Mouse (Mus musculus) myocyte (in vitro differentiated cells): Measurements from ENCODE around the gene Cox20. TPM values are rescaled to one million over a fixed set of nuclear protein-coding genes. Genes with fewer than 3 reads are reported as not detected.

Experiments used
- H3K27me3 ChIP-seq: one replicate; pipeline ENCODE4 v1.6.1; 2011; ENCODE audit not compliant: control insufficient read depth, insufficient read depth, insufficient read length
- H3K36me3 ChIP-seq: one replicate; pipeline ENCODE4 v1.6.1; 2011; ENCODE audit not compliant: control insufficient read depth, insufficient read depth
- H3K4me2 ChIP-seq: one replicate; pipeline ENCODE4 v1.6.1; 2011; ENCODE audit warnings: low read depth, control low read depth
- H3K4me3 ChIP-seq: one replicate; pipeline ENCODE4 v1.5.1; 2011; ENCODE audit warnings: mild to moderate bottlenecking, control low read depth, moderate library complexity
- H3K79me2 ChIP-seq: one replicate; pipeline ENCODE4 v1.6.1; 2011; ENCODE audit not compliant: control insufficient read depth, insufficient read depth
- H3ac ChIP-seq: one replicate; pipeline ENCODE4 v1.6.1; 2011; ENCODE audit not compliant: control insufficient read depth, insufficient read length
- CEBPB ChIP-seq: IDR thresholded peaks from 2 replicates; pipeline ENCODE4 v1.6.1; 2011; ENCODE audit warnings: mild to moderate bottlenecking, moderate library complexity; ENCODE audit not compliant: poor library complexity, insufficient read depth, severe bottlenecking
- E2F4 ChIP-seq: IDR thresholded peaks from one replicate; pipeline ENCODE4 v1.6.1; 2011; ENCODE audit warnings: mild to moderate bottlenecking, control low read depth, moderate library complexity; ENCODE audit not compliant: insufficient read depth
- MAX ChIP-seq: IDR thresholded peaks from one replicate; pipeline ENCODE4 v1.6.1; 2011; ENCODE audit warnings: low read depth, mild to moderate bottlenecking, control low read depth
- MYOD1 ChIP-seq, 3 experiments: IDR thresholded peaks; one replicate each; pipeline ENCODE4 v1.6.1; 2011; ENCODE audit warnings: control low read depth in 2 of 3, low read depth in 2 of 3, mild to moderate bottlenecking in 2 of 3, moderate library complexity in 1 of 3; ENCODE audit not compliant: insufficient read length in 2 of 3, control insufficient read depth in 1 of 3
- MYOG ChIP-seq, 3 experiments: IDR thresholded peaks; one replicate each; pipeline ENCODE4 v1.6.1; 2011; ENCODE audit warnings: control low read depth in 2 of 3, low read depth in 2 of 3, mild to moderate bottlenecking in 2 of 3; ENCODE audit not compliant: insufficient read length in 2 of 3, control insufficient read depth in 1 of 3, insufficient read depth in 1 of 3
- POLR2A ChIP-seq: IDR thresholded peaks from one replicate; pipeline ENCODE4 v1.6.1; 2011; ENCODE audit warnings: low read depth, mild to moderate bottlenecking, control low read depth, moderate library complexity; ENCODE audit not compliant: insufficient read length
- POLR2AphosphoS2 ChIP-seq: IDR thresholded peaks from one replicate; pipeline ENCODE4 v1.6.1; 2011; ENCODE audit warnings: low read depth, control low read depth; ENCODE audit not compliant: insufficient read length
- REST ChIP-seq: IDR thresholded peaks from one replicate; pipeline ENCODE4 v1.6.1; 2011; ENCODE audit warnings: mild to moderate bottlenecking, control low read depth, moderate library complexity; ENCODE audit not compliant: insufficient read depth, insufficient read length
- SRF ChIP-seq: IDR thresholded peaks from one replicate; pipeline ENCODE4 v1.6.1; 2011; ENCODE audit warnings: low read depth; ENCODE audit not compliant: control insufficient read depth, insufficient read length
- TCF12 ChIP-seq: IDR thresholded peaks from one replicate; pipeline ENCODE4 v1.6.1; 2011; ENCODE audit warnings: mild to moderate bottlenecking, control low read depth; ENCODE audit not compliant: poor library complexity, insufficient read depth, severe bottlenecking
- TCF3 ChIP-seq: IDR thresholded peaks from one replicate; pipeline ENCODE4 v1.6.1; 2011; ENCODE audit warnings: low read depth, control low read depth; ENCODE audit not compliant: insufficient read length
- USF1 ChIP-seq: IDR thresholded peaks from one replicate; pipeline ENCODE4 v1.6.1; 2011; ENCODE audit warnings: low read depth, mild to moderate bottlenecking, control low read depth, moderate library complexity
- polyA plus RNA-seq: library from polyadenylated mRNA; unstranded; fragments of >200 nt; fragmentation: generic; extraction: Trizol; gene quantifications from one replicate; pipeline ENCODE4 v1.2.1, GENCODE M21; 2012; ENCODE audit warnings: missing spikeins

Gene Cox20
- polyA plus RNA-seq, 1 experiment, result 67.2 TPM

DNA sequence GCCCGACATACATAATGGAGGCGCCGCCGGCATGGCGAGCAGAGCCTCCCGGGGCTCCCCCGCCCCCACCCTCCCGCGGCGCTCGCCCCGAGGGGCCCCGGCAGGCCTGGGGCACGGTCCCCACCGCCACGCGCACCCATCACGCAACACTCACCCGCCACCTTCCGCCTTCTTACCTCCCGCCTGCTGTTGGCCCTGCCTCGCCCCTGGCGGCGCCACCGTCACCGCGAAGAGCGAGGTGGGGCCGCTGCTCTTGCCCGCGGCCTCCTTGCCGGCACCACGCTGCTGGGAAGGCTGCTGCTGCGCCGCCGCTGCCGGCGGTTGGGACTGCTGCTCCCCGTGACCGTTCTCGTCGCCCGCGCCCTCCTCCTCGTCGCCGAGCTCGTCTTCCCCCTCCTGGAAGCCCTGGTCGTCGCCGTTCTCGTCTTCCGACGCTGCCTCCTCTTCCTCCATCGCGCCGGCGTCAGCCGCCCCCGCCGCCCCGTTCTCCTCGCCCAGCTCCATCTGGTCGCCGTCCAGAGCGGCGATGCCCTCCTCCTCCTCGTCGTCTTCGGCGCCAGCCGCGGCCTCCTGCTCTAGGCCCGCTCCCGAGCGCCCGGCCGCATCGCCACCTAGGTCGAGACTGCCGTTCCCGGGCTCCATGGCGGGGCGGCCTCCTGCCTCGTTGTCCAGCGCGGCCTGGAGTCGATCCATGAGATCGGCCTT lies 18.0 kb downstream of the Cox20 start:
- Histone ChIP-seq H3K36me3 (peaks cover 42% of the 10 kb centered on the region), H3ac (peak overlapping the region; percentile 100), H3K4me3 (peak overlapping the region; percentile 83), H3K27me3 (no peaks in the 10 kb centered on the region), H3K79me2 (peaks cover 56% of the 10 kb centered on the region), H3K4me2 (no peak overlapping the region)
- peak; percentile 58 for TF ChIP-seq POLR2A
- TF ChIP-seq MYOG (IDR thresholded peaks at IDR 0.05; ENCODE audit: control insufficient read depth in 1 of 3, insufficient read depth in 1 of 3, insufficient read length in 2 of 3, low read depth in 2 of 3), result peak in 1 of 3 experiments; percentile 3
- no peak for TF ChIP-seq CEBPB
- TF ChIP-seq POLR2AphosphoS2, result peak; percentile 76
- no peak for TF ChIP-seq USF1

DNA sequence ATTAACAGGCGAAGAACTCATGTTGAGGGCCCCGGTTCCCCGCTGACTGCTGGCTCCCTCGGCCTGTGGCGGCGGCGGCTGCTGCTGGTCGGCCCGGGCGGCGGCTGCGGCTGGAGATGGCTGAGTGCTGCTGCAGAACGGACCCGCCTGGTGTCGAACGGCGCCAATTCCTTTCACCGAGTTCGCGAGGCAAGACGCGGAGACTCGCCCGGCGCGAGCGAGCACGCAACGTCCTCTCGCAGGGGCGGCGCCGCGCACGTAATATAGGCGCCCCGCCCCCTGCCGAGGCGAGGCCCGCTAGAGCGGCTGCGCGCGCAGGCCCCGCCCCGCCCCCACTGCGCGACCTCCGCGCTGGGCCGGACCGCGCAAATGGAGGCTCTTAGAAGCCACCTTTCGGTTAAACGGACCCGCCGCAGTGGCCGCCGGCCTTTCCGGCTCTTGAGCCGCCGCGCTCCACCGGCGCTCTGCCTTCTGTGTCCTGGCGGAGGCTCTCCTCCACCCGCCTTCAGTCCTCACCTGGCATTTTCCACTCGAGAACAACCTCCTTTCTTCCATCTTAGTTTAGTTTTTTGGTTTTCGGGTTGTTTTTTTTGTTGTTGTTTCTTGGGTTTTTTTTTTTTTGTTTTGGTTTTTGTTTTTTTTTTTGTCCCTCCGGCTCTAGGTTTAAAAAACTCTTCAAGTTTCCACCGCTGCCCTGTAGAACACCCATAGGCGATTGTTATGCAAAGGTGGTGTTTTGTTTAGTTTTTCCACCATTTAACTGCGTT lies 18.8 kb downstream of the Cox20 start, which contains the start of gene Hnrnpu:
Hnrnpu (minus strand) TSS at position 247 of the 767 bp plus-strand sequence.
- Histone ChIP-seq H3K4me2 (peak within 1 kb of the TSS; percentile 96), H3K36me3 (peaks cover 33% of the 10 kb centered on the region), H3K79me2 (peaks cover 48% of the 10 kb centered on the region), H3K4me3 (peak within 1 kb of the TSS; percentile 83), H3K27me3 (no peaks in the 10 kb centered on the region), H3ac (peak within 1 kb of the TSS; percentile 100)
- TF ChIP-seq REST (peak; percentile 60), POLR2AphosphoS2 (peak; percentile 99), CEBPB (no peak), MYOD1 (IDR thresholded peaks at IDR 0.05; ENCODE audit: control insufficient read depth in 1 of 3, insufficient read length in 2 of 3, low read depth in 2 of 3) (peak in 1 of 3 experiments; percentile 43), POLR2A (peak; percentile 94)

DNA sequence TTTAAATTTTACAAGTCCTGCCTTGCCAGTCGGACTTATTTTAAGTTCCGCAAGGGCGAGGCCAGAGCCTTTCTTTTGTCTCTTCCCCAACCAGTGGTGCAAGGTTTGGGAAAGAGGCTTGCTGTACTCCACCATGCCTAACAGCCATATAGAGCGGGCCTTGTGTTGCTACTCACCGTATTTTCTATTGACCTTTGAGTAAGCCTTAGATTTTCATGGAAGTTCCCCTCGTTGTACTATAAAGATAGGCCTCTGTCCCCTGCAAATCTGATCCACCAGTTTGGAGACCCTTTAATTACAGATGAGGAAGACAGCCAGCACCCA lies 19.4 kb downstream of the Cox20 start:
- Histone ChIP-seq H3K27me3 (no peaks in the 10 kb centered on the region), H3K36me3 (peaks cover 28% of the 10 kb centered on the region), H3K4me3 (peak overlapping the region; percentile 83), H3K79me2 (peaks cover 43% of the 10 kb centered on the region), H3ac (peak overlapping the region; percentile 100), H3K4me2 (peak overlapping the region; percentile 96)
- TF ChIP-seq USF1, result no peak
- TF ChIP-seq REST, result no peak
- TF ChIP-seq MYOD1 (IDR thresholded peaks at IDR 0.05; ENCODE audit: control insufficient read depth in 1 of 3, insufficient read length in 2 of 3, low read depth in 2 of 3), result no peak
- TF ChIP-seq POLR2A, result no peak
- no peak for TF ChIP-seq SRF
- no peak for TF ChIP-seq MAX
- no peak for TF ChIP-seq MYOG (IDR thresholded peaks at IDR 0.05; ENCODE audit: control insufficient read depth in 1 of 3, insufficient read depth in 1 of 3, insufficient read length in 2 of 3, low read depth in 2 of 3)
- no peak for TF ChIP-seq TCF12
- no peak for TF ChIP-seq E2F4
- no peak for TF ChIP-seq CEBPB
- TF ChIP-seq POLR2AphosphoS2, result no peak
- no peak for TF ChIP-seq TCF3

DNA sequence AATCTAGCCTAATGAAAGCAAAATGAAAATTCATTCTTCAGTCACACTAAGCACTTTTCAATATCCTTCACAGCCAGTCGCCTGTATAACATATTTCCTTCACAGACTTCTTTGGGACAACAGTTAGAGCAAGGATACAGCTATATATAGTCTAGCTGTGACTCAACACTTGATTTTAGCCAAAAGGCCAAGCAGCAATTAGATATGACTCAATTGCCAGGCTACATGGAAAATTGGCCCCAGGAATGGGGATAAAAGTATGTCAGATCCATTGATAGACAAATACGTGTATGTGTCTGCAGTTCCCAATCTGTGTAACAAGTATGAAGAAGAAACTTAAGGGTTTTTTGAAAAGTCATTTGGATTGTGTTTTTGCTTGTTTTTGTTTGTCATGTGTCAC lies 21.3 kb downstream of the Cox20 start:
- Histone ChIP-seq H3K79me2 (peaks cover 23% of the 10 kb centered on the region), H3ac (no peak overlapping the region), H3K4me3 (no peak overlapping the region), H3K27me3 (no peaks in the 10 kb centered on the region), H3K36me3 (peaks cover 9% of the 10 kb centered on the region), H3K4me2 (no peak overlapping the region)
- TF ChIP-seq POLR2A (no peak), USF1 (no peak), POLR2AphosphoS2 (no peak), E2F4 (no peak), CEBPB (no peak), MAX (no peak), MYOG (IDR thresholded peaks at IDR 0.05; ENCODE audit: control insufficient read depth in 1 of 3, insufficient read depth in 1 of 3, insufficient read length in 2 of 3, low read depth in 2 of 3) (no peak)

DNA sequence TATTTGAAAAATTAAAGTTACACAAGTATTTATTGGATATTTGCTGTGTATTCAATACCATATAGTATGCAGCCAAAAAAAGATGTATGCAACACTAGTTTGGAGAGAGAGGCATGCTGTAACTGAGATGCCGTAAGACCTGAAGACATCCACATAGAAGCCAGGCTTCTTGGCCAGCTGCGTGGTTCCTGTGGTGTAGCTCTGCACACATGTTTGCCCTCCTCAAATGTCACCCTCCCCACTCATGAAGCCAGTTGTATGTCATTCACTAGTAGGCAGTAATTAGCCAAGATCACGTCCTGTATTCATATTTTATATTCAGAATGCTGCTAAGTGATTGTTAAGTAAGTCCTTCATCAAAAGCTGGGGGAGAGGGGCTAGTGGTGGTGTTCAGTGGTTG lies 22.5 kb downstream of the Cox20 start:
- H3K4me3 ChIP-seq, result no peak overlapping the region
- H3K36me3 ChIP-seq, result no peaks in the 10 kb centered on the region
- H3K79me2 ChIP-seq, result peaks cover 13% of the 10 kb centered on the region
- H3K27me3 ChIP-seq, result no peaks in the 10 kb centered on the region
- no peak for TF ChIP-seq CEBPB
- no peak for TF ChIP-seq REST
- peak in 2 of 3 experiments; percentile 32 to 45 for TF ChIP-seq MYOD1 (IDR thresholded peaks at IDR 0.05; ENCODE audit: control insufficient read depth in 1 of 3, insufficient read length in 2 of 3, low read depth in 2 of 3)
- TF ChIP-seq POLR2AphosphoS2, result no peak
- peak in 1 of 3 experiments; percentile 57 for TF ChIP-seq MYOG (IDR thresholded peaks at IDR 0.05; ENCODE audit: control insufficient read depth in 1 of 3, insufficient read depth in 1 of 3, insufficient read length in 2 of 3, low read depth in 2 of 3)
- H3K4me2 ChIP-seq, result no peak overlapping the region
- H3ac ChIP-seq, result no peak overlapping the region
